Mouse (Mus musculus) forebrain, embryonic 15.5 days (tissue): ENCODE results near the gene Galnt12. TPM values are rescaled to one million over a fixed set of nuclear protein-coding genes. Genes with fewer than 3 reads are reported as not detected.

ENCODE experiments used
- ATAC-seq: fragments of 200-750 bp; cut with Nextera tagmentation; replicated peaks from 2 replicates; pipeline ENCODE4 v1.8.0; 2017; ENCODE audit warnings: mild to moderate bottlenecking, moderate TSS enrichment, moderate library complexity
- H3K27ac ChIP-seq: fragments of 300-500 bp; sonication (generic); replicated peaks from 2 replicates; pipeline ENCODE4 v1.5.1; 2015; ENCODE audit warnings: mild to moderate bottlenecking, inconsistent platforms
- H3K27me3 ChIP-seq: fragments of 300-500 bp; sonication (generic); 2 replicates; pipeline ENCODE4 v1.6.1; 2015; ENCODE audit warnings: inconsistent platforms
- H3K36me3 ChIP-seq: fragments of 300-500 bp; sonication (generic); 2 replicates; pipeline ENCODE4 v1.6.1; 2015; ENCODE audit warnings: mild to moderate bottlenecking, inconsistent platforms
- H3K4me1 ChIP-seq: fragments of 300-500 bp; sonication (generic); 2 replicates; pipeline ENCODE4 v1.6.1; 2015; ENCODE audit warnings: inconsistent platforms
- H3K4me2 ChIP-seq: fragments of 300-500 bp; sonication (generic); replicated peaks from 2 replicates; pipeline ENCODE4 v1.6.1; 2015; ENCODE audit warnings: mild to moderate bottlenecking, inconsistent platforms
- H3K4me3 ChIP-seq: fragments of 300-500 bp; sonication (generic); 2 replicates; pipeline ENCODE4 v1.5.1; 2015; ENCODE audit warnings: mild to moderate bottlenecking, inconsistent platforms
- H3K9ac ChIP-seq: fragments of 300-500 bp; sonication (generic); replicated peaks from 2 replicates; pipeline ENCODE4 v1.6.1; 2015; ENCODE audit warnings: mild to moderate bottlenecking, inconsistent platforms
- H3K9me3 ChIP-seq: fragments of 300-500 bp; sonication (generic); 2 replicates; pipeline ENCODE4 v1.6.1; 2016; ENCODE audit warnings: inconsistent platforms
- WGBS: fragments of 180-500 bp; shearing (Covaris S2); methylation state at CpG from one replicate; pipeline ENCODE4 v1.1.7; 2015; ENCODE audit warnings: mixed read lengths; 5-methylcytosine and 5-hydroxymethylcytosine counted together
- polyA plus RNA-seq: library from polyadenylated mRNA; unstranded; fragments of >200 nt; fragmentation: Nextera tagmentation; extraction: Ambion mirVana; gene quantifications from 2 replicates; pipeline ENCODE4 v1.2.1, GENCODE M21; 2015

Gene Galnt12
- polyA plus RNA-seq, 1 experiment from 2014 or later: 1.3 TPM

- 95% methylated on average over 3 of the region's 3 CpGs for WGBS
- H3K4me3 ChIP-seq: no peak overlapping the region
These were observed 48.6 kb downstream of the Galnt12 start for GRCm38 (mm10) chr4:47140301-47140700.

GRCm38 (mm10) chr4:47141444-47142154 is 49.9 kb downstream of the Galnt12 start:
- Histone ChIP-seq H3K4me1 (no peaks in the 10 kb centered on the region), H3K4me2 (no peak overlapping the region), H3K27me3 (no peaks in the 10 kb centered on the region), H3K36me3 (no peaks in the 10 kb centered on the region), H3K27ac (no peak overlapping the region), H3K9ac (no peak overlapping the region), H3K9me3 (no peaks in the 10 kb centered on the region), H3K4me3 (no peak overlapping the region)
- ATAC-seq: no peak
- 58% methylated on average over 10 of the region's 10 CpGs for WGBS

More at GRCm38 (mm10) chr4:47140301-47140700, 48.6 kb downstream of the Galnt12 start:
- Histone ChIP-seq H3K9ac (no peak overlapping the region), H3K4me1 (no peaks in the 10 kb centered on the region), H3K36me3 (no peaks in the 10 kb centered on the region), H3K27ac (no peak overlapping the region), H3K9me3 (no peaks in the 10 kb centered on the region), H3K27me3 (no peaks in the 10 kb centered on the region), H3K4me2 (no peak overlapping the region)
- ATAC-seq: no peak

DNA sequence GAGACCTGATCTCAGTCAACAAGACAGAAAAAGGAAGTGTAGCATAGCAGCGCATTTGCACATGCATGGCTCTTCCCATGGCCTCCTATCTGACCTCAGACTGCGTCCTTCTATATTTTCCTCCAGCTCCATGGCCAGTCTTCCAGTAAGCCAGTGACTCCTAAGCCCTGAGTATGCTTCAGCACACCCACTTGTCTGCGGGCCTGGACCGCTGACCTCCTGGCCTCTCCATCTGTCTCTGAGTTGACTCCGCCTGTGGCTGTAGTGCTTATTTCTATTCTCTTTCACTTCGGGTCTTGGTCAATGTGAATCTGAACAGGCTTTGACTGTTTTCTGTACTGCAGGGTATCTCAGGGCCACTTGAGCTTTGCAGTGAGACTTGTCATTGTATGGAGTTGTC is 52.1 kb downstream of the Galnt12 start:
- Histone ChIP-seq H3K27ac (no peak overlapping the region), H3K27me3 (no peaks in the 10 kb centered on the region), H3K9ac (no peak overlapping the region), H3K36me3 (no peaks in the 10 kb centered on the region), H3K9me3 (no peaks in the 10 kb centered on the region), H3K4me2 (no peak overlapping the region), H3K4me1 (no peaks in the 10 kb centered on the region), H3K4me3 (no peak overlapping the region)
- ATAC-seq: no peak
- 90% methylated on average over 6 of the region's 6 CpGs for WGBS

- Histone ChIP-seq H3K9me3 (no peaks in the 10 kb centered on the region), H3K9ac (no peak overlapping the region), H3K4me2 (no peak overlapping the region), H3K27me3 (no peaks in the 10 kb centered on the region), H3K4me1 (no peaks in the 10 kb centered on the region), H3K36me3 (no peaks in the 10 kb centered on the region), H3K4me3 (no peak overlapping the region), H3K27ac (no peak overlapping the region)
- WGBS: 91% methylated on average over 6 of the region's 6 CpGs
- ATAC-seq: no peak
These were observed 53.6 kb downstream of the Galnt12 start for GRCm38 (mm10) chr4:47145341-47145740.

DNA sequence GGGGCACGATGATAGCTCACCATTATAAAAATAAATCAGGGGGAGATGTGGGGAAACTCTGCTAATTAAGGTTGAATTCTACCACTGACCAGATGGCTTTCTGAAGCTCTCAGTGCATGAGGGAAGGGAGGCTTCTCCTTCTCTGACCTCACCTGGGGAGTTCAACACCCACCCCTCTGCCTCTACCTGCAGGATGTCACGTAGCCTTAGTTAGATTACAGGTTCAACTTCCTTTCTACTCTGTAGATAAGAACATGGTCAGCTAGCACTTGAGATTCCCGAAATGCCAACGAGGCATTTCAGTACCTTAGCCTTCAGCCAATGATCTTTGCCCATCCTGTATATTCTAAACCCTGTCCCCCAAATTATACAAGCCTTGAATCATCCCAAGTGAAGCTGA is 54.9 kb downstream of the Galnt12 start:
- H3K9me3 ChIP-seq: no peaks in the 10 kb centered on the region
- H3K4me2 ChIP-seq: no peak overlapping the region
- H3K4me1 ChIP-seq: no peaks in the 10 kb centered on the region
- 91% methylated on average over 4 of the region's 4 CpGs for WGBS
- no peaks in the 10 kb centered on the region for H3K36me3 ChIP-seq
- H3K27me3 ChIP-seq: no peaks in the 10 kb centered on the region
- H3K27ac ChIP-seq: no peak overlapping the region
- no peak overlapping the region for H3K9ac ChIP-seq
- no peak overlapping the region for H3K4me3 ChIP-seq
- ATAC-seq: no peak

- ATAC-seq: no peak
- H3K27ac ChIP-seq: no peak overlapping the region
- H3K4me2 ChIP-seq: no peak overlapping the region
- no peaks in the 10 kb centered on the region for H3K27me3 ChIP-seq
- H3K4me1 ChIP-seq: no peaks in the 10 kb centered on the region
- H3K4me3 ChIP-seq: no peak overlapping the region
- WGBS: 15% methylated on average over 3 of the region's 3 CpGs
- no peaks in the 10 kb centered on the region for H3K9me3 ChIP-seq
- H3K36me3 ChIP-seq: no peaks in the 10 kb centered on the region
- no peak overlapping the region for H3K9ac ChIP-seq
These were observed 58.3 kb downstream of the Galnt12 start for GRCm38 (mm10) chr4:47149963-47150362.

- Histone ChIP-seq H3K4me1 (no peaks in the 10 kb centered on the region), H3K4me2 (no peak overlapping the region), H3K27me3 (no peaks in the 10 kb centered on the region), H3K36me3 (no peaks in the 10 kb centered on the region), H3K4me3 (no peak overlapping the region), H3K9me3 (no peaks in the 10 kb centered on the region), H3K27ac (no peak overlapping the region), H3K9ac (no peak overlapping the region)
- WGBS: 90% methylated on average over 3 of the region's 3 CpGs
- ATAC-seq: no peak
These were observed 59.1 kb downstream of the Galnt12 start for GRCm38 (mm10) chr4:47150806-47151205.

- Histone ChIP-seq H3K9me3 (no peaks in the 10 kb centered on the region), H3K4me3 (no peak overlapping the region), H3K27me3 (no peaks in the 10 kb centered on the region), H3K4me2 (no peak overlapping the region), H3K4me1 (no peaks in the 10 kb centered on the region), H3K36me3 (no peaks in the 10 kb centered on the region), H3K9ac (no peak overlapping the region), H3K27ac (no peak overlapping the region)
- ATAC-seq: no peak
- 54% methylated on average over 8 of the region's 8 CpGs for WGBS
These were observed 60.0 kb downstream of the Galnt12 start for GRCm38 (mm10) chr4:47151553-47152183.

GRCm38 (mm10) chr4:47161103-47161755 is 69.5 kb downstream of the Galnt12 start:
- no peak overlapping the region for H3K27ac ChIP-seq
- WGBS: 13% methylated on average over 3 of the region's 4 CpGs
- no peak overlapping the region for H3K4me2 ChIP-seq
- no peak for ATAC-seq
- H3K27me3 ChIP-seq: no peaks in the 10 kb centered on the region
- H3K4me1 ChIP-seq: peaks cover 7% of the 10 kb centered on the region
- no peak overlapping the region for H3K9ac ChIP-seq
- H3K4me3 ChIP-seq: no peak overlapping the region
- no peaks in the 10 kb centered on the region for H3K36me3 ChIP-seq
- no peaks in the 10 kb centered on the region for H3K9me3 ChIP-seq

- no peak overlapping the region for H3K4me3 ChIP-seq
- no peak overlapping the region for H3K9ac ChIP-seq
- no peaks in the 10 kb centered on the region for H3K36me3 ChIP-seq
- H3K27ac ChIP-seq: no peak overlapping the region
- H3K4me1 ChIP-seq: peaks cover 7% of the 10 kb centered on the region
- H3K27me3 ChIP-seq: no peaks in the 10 kb centered on the region
- ATAC-seq: no peak
- no peak overlapping the region for H3K4me2 ChIP-seq
- H3K9me3 ChIP-seq: no peaks in the 10 kb centered on the region
- whole genome bisulfite sequencing: 47% methylated on average over 12 of the region's 12 CpGs
These were observed 70.3 kb downstream of the Galnt12 start for GRCm38 (mm10) chr4:47161756-47162587.

DNA sequence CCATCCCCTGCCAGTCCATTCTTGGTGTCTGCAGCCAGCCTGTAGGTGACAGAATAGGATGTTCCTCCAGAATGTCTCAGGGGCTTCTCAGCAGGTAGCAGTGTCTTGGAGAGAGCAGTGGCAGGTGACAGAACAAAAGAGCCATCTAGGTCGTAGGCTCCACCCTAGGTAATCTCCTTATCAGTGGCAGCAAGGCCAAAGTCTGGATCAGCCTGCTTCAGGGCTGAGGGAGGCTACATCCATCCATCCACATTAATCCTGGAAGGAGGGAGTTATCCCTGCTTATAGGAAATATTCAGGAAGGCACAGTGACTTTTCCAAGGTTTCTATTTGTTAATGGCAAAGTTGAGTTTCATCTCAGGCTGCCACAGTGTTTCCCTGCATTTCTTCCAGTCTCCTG is 80.6 kb downstream of the Galnt12 start:
- Histone ChIP-seq H3K27me3 (no peaks in the 10 kb centered on the region), H3K9ac (no peak overlapping the region), H3K9me3 (no peaks in the 10 kb centered on the region), H3K4me1 (no peaks in the 10 kb centered on the region), H3K4me2 (no peak overlapping the region), H3K27ac (no peak overlapping the region), H3K4me3 (no peak overlapping the region), H3K36me3 (no peaks in the 10 kb centered on the region)
- no peak for ATAC-seq
- 16% methylated on average over 1 of the region's 1 CpGs for WGBS
